Mouse (Mus musculus) MEL (cell line): ENCODE data around the gene Kdelc2. TPM values are rescaled to one million over a fixed set of nuclear protein-coding genes. Genes with fewer than 3 reads are reported as not detected.
A peak's percentile ranks its signal among the peaks of the same experiment; 100 is the strongest.

ENCODE experiments used
- DNase-seq: peaks from one replicate; pipeline ENCODE4 v3.0.0; 2011; ENCODE audit warnings: low read depth, low spot score
- H3K27ac ChIP-seq: 2 replicates; pipeline ENCODE4 v1.5.1; 2012; ENCODE audit warnings: low read depth, mild to moderate bottlenecking, control low read depth, low read length, moderate library complexity; ENCODE audit not compliant: control insufficient read depth
- H3K27me3 ChIP-seq, 2 experiments: fragments of 150-350 bp in 1 of 2; sonication (generic) in 1 of 2; 2 replicates each; pipeline ENCODE4 v1.6.1; 2012; ENCODE audit warnings: low read length in 2 of 2, mild to moderate bottlenecking in 2 of 2, improper control_type of control experiment in 1 of 2, moderate library complexity in 1 of 2; ENCODE audit not compliant: insufficient read depth in 2 of 2, control insufficient read depth in 1 of 2
- H3K36me3 ChIP-seq, 2 experiments: 2 replicates each; pipeline ENCODE4 v1.6.1; 2012 to 2014; ENCODE audit warnings: low read length in 2 of 2, improper control_type of control experiment in 1 of 2, inconsistent platforms in 1 of 2, mild to moderate bottlenecking in 1 of 2; ENCODE audit not compliant: insufficient read depth in 2 of 2, control insufficient read depth in 1 of 2
- H3K4me1 ChIP-seq, 2 experiments: fragments of 150-350 bp in 1 of 2; sonication (generic) in 1 of 2; 2 replicates each; pipeline ENCODE4 v1.6.1; 2012; ENCODE audit warnings: low read length in 2 of 2, improper control_type of control experiment in 1 of 2, mild to moderate bottlenecking in 1 of 2; ENCODE audit not compliant: insufficient read depth in 2 of 2, control insufficient read depth in 1 of 2
- H3K4me3 ChIP-seq, 2 experiments: fragments of 150-350 bp in 1 of 2; sonication (generic) in 1 of 2; 2 replicates each; pipeline ENCODE4 v1.5.1; 2012; ENCODE audit warnings: low read depth in 2 of 2, low read length in 2 of 2, mild to moderate bottlenecking in 2 of 2, moderate library complexity in 2 of 2, control low read depth in 1 of 2, improper control_type of control experiment in 1 of 2; ENCODE audit not compliant: control insufficient read depth in 1 of 2, insufficient read depth in 1 of 2
- H3K79me2 ChIP-seq: 2 replicates; pipeline ENCODE4 v1.6.1; 2012; ENCODE audit warnings: mild to moderate bottlenecking, low read length, moderate library complexity; ENCODE audit not compliant: control insufficient read depth, poor library complexity, insufficient read depth
- H3K9ac ChIP-seq: 2 replicates; pipeline ENCODE4 v1.6.1; 2012; ENCODE audit warnings: low read depth, mild to moderate bottlenecking, control low read depth, low read length, moderate library complexity; ENCODE audit not compliant: control insufficient read depth, poor library complexity, severe bottlenecking
- H3K9me3 ChIP-seq: fragments of 150-350 bp; sonication (generic); replicated peaks from 2 replicates; pipeline ENCODE4 v1.6.1; 2012; ENCODE audit warnings: mild to moderate bottlenecking, low read length, improper control_type of control experiment, moderate library complexity; ENCODE audit not compliant: insufficient read depth
- BHLHE40 ChIP-seq: IDR thresholded peaks from 2 replicates; pipeline ENCODE4 v1.6.1; 2012; ENCODE audit warnings: low read depth, mild to moderate bottlenecking, inconsistent platforms, low read length, improper control_type of control experiment, borderline replicate concordance
- CHD1 ChIP-seq: IDR thresholded peaks from 2 replicates; pipeline ENCODE4 v1.6.1; 2012; ENCODE audit warnings: low read depth, mild to moderate bottlenecking, inconsistent platforms, low read length, improper control_type of control experiment
- CTCF ChIP-seq, 3 experiments: IDR thresholded peaks in 2 of 3; conservative IDR thresholded peaks in 1 of 3; 2 replicates each; pipeline ENCODE4 v1.5.1; 2011 to 2012; ENCODE audit warnings: low read length in 3 of 3, low read depth in 2 of 3, mild to moderate bottlenecking in 2 of 3, improper control_type of control experiment in 1 of 3, inconsistent platforms in 1 of 3, mixed read lengths in 1 of 3, moderate library complexity in 1 of 3; ENCODE audit not compliant: control insufficient read depth in 1 of 3, insufficient read depth in 1 of 3, poor library complexity in 1 of 3, severe bottlenecking in 1 of 3
- E2F4 ChIP-seq: IDR thresholded peaks from 2 replicates; pipeline ENCODE4 v1.6.1; 2011; ENCODE audit warnings: low read depth, low read length, improper control_type of control experiment, borderline replicate concordance
- ETS1 ChIP-seq: IDR thresholded peaks from 2 replicates; pipeline ENCODE4 v1.6.1; 2012; ENCODE audit warnings: low read depth, mild to moderate bottlenecking, inconsistent platforms, low read length, improper control_type of control experiment, moderate library complexity
- GABPA ChIP-seq: IDR thresholded peaks from 2 replicates; pipeline ENCODE4 v1.6.1; 2012; ENCODE audit warnings: low read depth, mild to moderate bottlenecking, inconsistent platforms, low read length, improper control_type of control experiment, moderate library complexity
- JUND ChIP-seq: IDR thresholded peaks from 2 replicates; pipeline ENCODE4 v1.6.1; 2011; ENCODE audit warnings: low read depth, mild to moderate bottlenecking, improper control_type of control experiment, low read length
- KAT2A ChIP-seq: conservative IDR thresholded peaks from 2 replicates; pipeline ENCODE4 v1.6.1; 2012; ENCODE audit warnings: low read depth, low read length, improper control_type of control experiment, inconsistent platforms
- MAX ChIP-seq: IDR thresholded peaks from 2 replicates; pipeline ENCODE4 v1.6.1; 2011; ENCODE audit warnings: low read length, improper control_type of control experiment
- NELFE ChIP-seq: IDR thresholded peaks from 2 replicates; pipeline ENCODE4 v1.6.1; 2011; ENCODE audit warnings: low read depth, low read length, improper control_type of control experiment
- POLR2A ChIP-seq, 2 experiments: IDR thresholded peaks; 2 replicates each; pipeline ENCODE4 v1.6.1; 2011 to 2012; ENCODE audit warnings: low read length in 2 of 2, mild to moderate bottlenecking in 2 of 2, control low read depth in 1 of 2, improper control_type of control experiment in 1 of 2, low read depth in 1 of 2, moderate library complexity in 1 of 2; ENCODE audit not compliant: control insufficient read depth in 1 of 2, insufficient read depth in 1 of 2, poor library complexity in 1 of 2
- POLR2AphosphoS2 ChIP-seq: IDR thresholded peaks from 2 replicates; pipeline ENCODE4 v1.6.1; 2011; ENCODE audit warnings: low read length, improper control_type of control experiment
- POLR2AphosphoS5 ChIP-seq: IDR thresholded peaks from 2 replicates; pipeline ENCODE4 v1.6.1; 2012; ENCODE audit warnings: low read depth, borderline replicate concordance, mild to moderate bottlenecking, inconsistent platforms, low read length, moderate library complexity, mixed read lengths
- RAD21 ChIP-seq: IDR thresholded peaks from 2 replicates; pipeline ENCODE4 v1.6.1; 2011; ENCODE audit warnings: mild to moderate bottlenecking, low read depth, low read length, improper control_type of control experiment
- SMC3 ChIP-seq: IDR thresholded peaks from 2 replicates; pipeline ENCODE4 v1.6.1; 2011; ENCODE audit warnings: low read depth, low read length, improper control_type of control experiment
- TAL1 ChIP-seq: IDR thresholded peaks from 2 replicates; pipeline ENCODE4 v1.6.1; 2012; ENCODE audit warnings: mild to moderate bottlenecking, inconsistent platforms, low read length, moderate library complexity, mixed read lengths
- TCF12 ChIP-seq: IDR thresholded peaks from 2 replicates; pipeline ENCODE4 v1.6.1; 2014; ENCODE audit warnings: low read depth, mild to moderate bottlenecking, inconsistent platforms, low read length, improper control_type of control experiment, moderate library complexity
- USF1 ChIP-seq: IDR thresholded peaks from 2 replicates; pipeline ENCODE4 v1.6.1; 2014; ENCODE audit warnings: low read depth, mild to moderate bottlenecking, inconsistent platforms, low read length, improper control_type of control experiment, moderate library complexity
- ZC3H11A ChIP-seq: IDR thresholded peaks from 2 replicates; pipeline ENCODE4 v1.6.1; 2012; ENCODE audit warnings: low read depth, mild to moderate bottlenecking, inconsistent platforms, low read length, improper control_type of control experiment
- polyA plus RNA-seq, 2 experiments: library from polyadenylated mRNA; stranded (reverse) in 1 of 2; unstranded in 1 of 2; fragments of >175 nt in 1 of 2; fragments of >200 nt in 1 of 2; gene quantifications; 2 replicates each; pipeline versions ENCODE4 v1.2.1 to v1.2.4; 2012; ENCODE audit warnings: low replicate concordance in 2 of 2, low read depth in 1 of 2; ENCODE audit not compliant: insufficient read length in 2 of 2, insufficient read depth in 1 of 2, missing spikeins in 1 of 2
- total RNA-seq: library from RNA; depleted of rRNA; stranded (reverse); fragments of 300-350 nt; gene quantifications from 2 replicates; pipeline ENCODE4 v1.2.3, GENCODE M21; 2012

The Kdelc2 gene
- total and polyA plus RNA-seq, 3 experiments = 0.04 to 0.31 TPM; not detected in 1

DNA sequence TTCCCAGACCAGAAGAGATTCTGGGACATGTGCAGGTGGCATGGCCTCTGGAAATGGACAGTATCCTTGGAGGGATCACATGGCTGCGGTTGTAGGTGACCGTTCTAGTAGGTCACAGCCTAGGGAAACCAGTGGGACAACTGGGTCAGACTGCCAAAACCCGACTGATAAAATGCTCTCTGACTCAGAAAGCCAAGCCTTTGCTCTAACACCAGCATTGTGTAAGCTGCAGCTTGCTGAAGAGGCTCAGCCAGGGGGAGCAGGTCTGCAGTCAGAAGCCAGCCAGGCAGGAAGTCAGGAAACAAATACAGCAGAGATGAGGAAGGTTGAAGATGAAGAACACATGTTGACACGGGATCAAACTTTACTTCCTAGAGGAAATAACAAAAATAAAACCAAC lies 7.9 kb upstream of the Kdelc2 start:
- H3K9ac ChIP-seq = no peak overlapping the region
- no peaks in the 10 kb centered on the region for H3K9me3 ChIP-seq
- H3K36me3 ChIP-seq = peaks cover 0 to 2% of the 10 kb centered on the region in 2 experiments; a peak in 2 of 4 replicates
- DNase-seq = no peak
- no peak overlapping the region for H3K27ac ChIP-seq
- no peaks in the 10 kb centered on the region for H3K79me2 ChIP-seq
- H3K4me3 ChIP-seq = no peak overlapping the region
- no peak for TF ChIP-seq E2F4
- no peak for TF ChIP-seq ZC3H11A
- no peak for TF ChIP-seq NELFE
- no peak for TF ChIP-seq MAX
- TF ChIP-seq CTCF (IDR thresholded peaks at IDR 0.05 in 2 of 3, conservative IDR thresholded peaks at IDR 0.05 in 1 of 3; ENCODE audit: control insufficient read depth in 1 of 3, insufficient read depth in 1 of 3, low read depth in 2 of 3, low read length in 3 of 3, poor library complexity in 1 of 3, severe bottlenecking in 1 of 3) = no peak
- no peak for TF ChIP-seq POLR2A (IDR thresholded peaks at IDR 0.05; ENCODE audit: control insufficient read depth in 1 of 2, insufficient read depth in 1 of 2, low read depth in 1 of 2, low read length in 2 of 2, poor library complexity in 1 of 2)
- TF ChIP-seq TAL1 = no peak
- TF ChIP-seq KAT2A = no peak
- TF ChIP-seq JUND = no peak
- no peak for TF ChIP-seq POLR2AphosphoS5
- TF ChIP-seq RAD21 = no peak
- no peaks in the 10 kb centered on the region; a peak in 1 of 4 replicates for H3K27me3 ChIP-seq
- peaks cover 0 to 2% of the 10 kb centered on the region in 2 experiments; a peak in 1 of 4 replicates for H3K4me1 ChIP-seq

GRCm38 (mm10) chr9:53376820-53377219 lies 7.0 kb upstream of the Kdelc2 start:
- H3K79me2 ChIP-seq = no peaks in the 10 kb centered on the region
- H3K9me3 ChIP-seq = no peaks in the 10 kb centered on the region
- H3K4me3 ChIP-seq = no peak overlapping the region
- H3K9ac ChIP-seq = no peak overlapping the region
- peak; percentile 4; the same call in 1 of the 2 replicates for TF ChIP-seq RAD21
- TF ChIP-seq CTCF (IDR thresholded peaks at IDR 0.05 in 2 of 3, conservative IDR thresholded peaks at IDR 0.05 in 1 of 3; ENCODE audit: control insufficient read depth in 1 of 3, insufficient read depth in 1 of 3, low read depth in 2 of 3, low read length in 3 of 3, poor library complexity in 1 of 3, severe bottlenecking in 1 of 3) = peak in 2 of 3 experiments; percentile 49 to 58; a peak in 5 of 6 replicates
- TF ChIP-seq BHLHE40 = no peak
- peak; percentile 45 for TF ChIP-seq SMC3
- H3K36me3 ChIP-seq = peaks cover 0 to 4% of the 10 kb centered on the region in 2 experiments; a peak in 2 of 4 replicates
- H3K4me1 ChIP-seq = peaks cover 2 to 3% of the 10 kb centered on the region in 2 experiments; a peak in 2 of 4 replicates
- no peak overlapping the region for H3K27ac ChIP-seq
- H3K27me3 ChIP-seq = no peaks in the 10 kb centered on the region; a peak in 1 of 4 replicates
- peak; percentile 16 for DNase-seq

DNA sequence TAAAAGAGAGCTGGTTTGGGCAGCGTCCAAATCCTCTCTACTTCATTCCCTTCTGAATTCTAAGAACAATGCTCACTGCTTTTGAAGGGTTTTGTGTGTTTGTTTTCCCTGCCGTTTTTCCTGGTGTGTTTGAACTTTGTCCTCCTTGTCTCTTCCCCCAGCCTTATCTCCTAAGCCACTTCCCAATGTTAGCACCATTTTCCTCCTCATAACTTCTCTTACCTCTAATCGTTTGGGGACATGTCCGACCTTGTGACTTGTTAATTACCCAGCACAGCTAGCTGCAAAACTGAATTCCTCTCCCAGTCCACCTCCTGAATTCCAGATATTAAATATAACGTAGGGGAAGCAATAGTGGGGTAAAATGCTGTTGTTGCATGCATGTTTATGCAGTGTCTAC lies 6.2 kb upstream of the Kdelc2 start:
- no peak overlapping the region for H3K27ac ChIP-seq
- no peaks in the 10 kb centered on the region for H3K9me3 ChIP-seq
- DNase-seq = no peak
- no peak overlapping the region for H3K9ac ChIP-seq
- H3K27me3 ChIP-seq = no peaks in the 10 kb centered on the region; a peak in 1 of 4 replicates
- TF ChIP-seq GABPA (no peak), POLR2A (IDR thresholded peaks at IDR 0.05; ENCODE audit: control insufficient read depth in 1 of 2, insufficient read depth in 1 of 2, low read depth in 1 of 2, low read length in 2 of 2, poor library complexity in 1 of 2) (no peak), MAX (no peak), USF1 (no peak), E2F4 (no peak), ETS1 (no peak), POLR2AphosphoS2 (no peak), TCF12 (no peak), BHLHE40 (no peak), CHD1 (no peak), CTCF (IDR thresholded peaks at IDR 0.05 in 2 of 3, conservative IDR thresholded peaks at IDR 0.05 in 1 of 3; ENCODE audit: control insufficient read depth in 1 of 3, insufficient read depth in 1 of 3, low read depth in 2 of 3, low read length in 3 of 3, poor library complexity in 1 of 3, severe bottlenecking in 1 of 3) (no peak)
- no peaks in the 10 kb centered on the region for H3K79me2 ChIP-seq
- H3K4me1 ChIP-seq = peaks cover 2 to 3% of the 10 kb centered on the region in 2 experiments; a peak in 2 of 4 replicates
- H3K36me3 ChIP-seq = peaks cover 0 to 4% of the 10 kb centered on the region in 2 experiments; a peak in 2 of 4 replicates
- H3K4me3 ChIP-seq = no peak overlapping the region
